Mouse (Mus musculus) kidney, postnatal 0 days (tissue): ENCODE measurements at regions not wholly inside any gene's neighbourhood (a gene's known extent, or its start where the extent isn't known, plus 50 kb on each side); places are given as distances from the start of the nearest gene placed in this dataset.
A peak's percentile ranks its signal among the peaks of the same experiment; 100 is the strongest.

Experiments
- ATAC-seq: fragments of 200-750 bp; cut with Nextera tagmentation; replicated peaks from 2 replicates; pipeline ENCODE4 v1.8.0; 2017; ENCODE audit warnings: low read depth, moderate number of reproducible peaks, moderate TSS enrichment, moderate library complexity; ENCODE audit not compliant: low FRiP score
- DNase-seq: peaks from one replicate; pipeline ENCODE4 v3.0.0-alpha.2; 2016; ENCODE audit warnings: low spot score
- H3K27ac ChIP-seq: fragments of 300-500 bp; sonication (generic); 2 replicates; pipeline ENCODE4 v1.5.1; 2014; ENCODE audit warnings: mild to moderate bottlenecking
- H3K27me3 ChIP-seq: fragments of 300-500 bp; sonication (generic); 2 replicates; pipeline ENCODE4 v1.6.1; 2014; ENCODE audit warnings: low read length, mixed read lengths; ENCODE audit not compliant: insufficient read depth
- H3K36me3 ChIP-seq: fragments of 300-500 bp; sonication (generic); 2 replicates; pipeline ENCODE4 v1.6.1; 2014; ENCODE audit warnings: low read length, mixed read lengths; ENCODE audit not compliant: insufficient read depth
- H3K4me1 ChIP-seq: fragments of 300-500 bp; sonication (generic); replicated peaks from 2 replicates; pipeline ENCODE4 v1.6.1; 2014; ENCODE audit warnings: antibody characterized with exemption, low read length, mixed read lengths; ENCODE audit not compliant: insufficient read depth
- H3K4me2 ChIP-seq: fragments of 300-500 bp; sonication (generic); 2 replicates; pipeline ENCODE4 v1.6.1; 2014; ENCODE audit warnings: mild to moderate bottlenecking, low read length, moderate library complexity, mixed read lengths
- H3K4me3 ChIP-seq: fragments of 300-500 bp; sonication (generic); replicated peaks from 2 replicates; pipeline ENCODE4 v1.5.1; 2014; ENCODE audit warnings: low read depth, low read length
- H3K9ac ChIP-seq: fragments of 300-500 bp; sonication (generic); 2 replicates; pipeline ENCODE4 v1.6.1; 2014; ENCODE audit warnings: low read depth, low read length
- H3K9me3 ChIP-seq: fragments of 300-500 bp; sonication (generic); replicated peaks from 2 replicates; pipeline ENCODE4 v1.6.1; 2016; ENCODE audit warnings: low read length, inconsistent platforms, mixed read lengths
- CTCF ChIP-seq: IDR thresholded peaks from 2 replicates; pipeline ENCODE4 v1.5.1; 2016; ENCODE audit warnings: antibody characterized with exemption, low read depth, mild to moderate bottlenecking, moderate library complexity
- WGBS: fragments of 180-500 bp; shearing (Covaris S2); extraction: QIAGEN DNeasy Blood & Tissue Kit; methylation state at CpG from one replicate; pipeline ENCODE4 v1.1.7; 2014; 5-methylcytosine and 5-hydroxymethylcytosine counted together

GRCm38 (mm10) chr9:60931290-60931689, 136.9 kb downstream of the Uaca start:
- H3K36me3 ChIP-seq, result no peaks in the 10 kb centered on the region
- no peak overlapping the region for H3K9ac ChIP-seq
- H3K4me3 ChIP-seq, result no peak overlapping the region
- no peak overlapping the region for H3K4me2 ChIP-seq
- WGBS, result 100% methylated on average over 1 of the region's 1 CpGs
- no peak overlapping the region for H3K27ac ChIP-seq
- ATAC-seq, result no peak
- no peaks in the 10 kb centered on the region for H3K9me3 ChIP-seq
- DNase-seq, result no peak
- no peaks in the 10 kb centered on the region for H3K27me3 ChIP-seq
- no peak for TF ChIP-seq CTCF
- H3K4me1 ChIP-seq, result no peaks in the 10 kb centered on the region

DNA sequence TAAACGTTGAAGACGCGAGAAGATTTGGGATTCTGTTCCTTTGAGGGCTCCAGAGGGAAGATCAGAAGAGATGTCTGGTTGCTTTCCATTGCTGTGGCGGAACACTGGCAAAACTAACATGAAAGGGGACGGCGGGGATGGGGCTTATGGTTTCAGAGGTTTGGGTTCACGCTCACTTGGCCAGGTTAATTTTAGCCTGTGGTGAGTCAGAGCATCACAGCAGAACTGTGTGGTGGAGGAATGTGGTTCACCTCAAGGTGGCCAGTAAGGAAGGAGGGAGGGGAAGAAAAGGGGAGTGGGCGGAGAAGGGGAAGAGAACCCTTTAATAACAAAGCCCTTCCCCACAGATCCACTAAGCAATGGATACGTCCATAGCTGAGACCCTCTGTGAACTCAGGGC, 142.6 kb downstream of the Uaca start:
- no peaks in the 10 kb centered on the region for H3K36me3 ChIP-seq
- no peaks in the 10 kb centered on the region for H3K9me3 ChIP-seq
- no peaks in the 10 kb centered on the region for H3K4me1 ChIP-seq
- H3K27ac ChIP-seq, result no peak overlapping the region
- no peak overlapping the region for H3K4me2 ChIP-seq
- WGBS, result 76% methylated on average over 9 of the region's 9 CpGs
- H3K4me3 ChIP-seq, result no peak overlapping the region
- no peak for DNase-seq
- no peak for ATAC-seq
- TF ChIP-seq CTCF, result no peak
- no peak overlapping the region for H3K9ac ChIP-seq
- no peaks in the 10 kb centered on the region; the same call in 1 of the 2 replicates for H3K27me3 ChIP-seq

- no peak overlapping the region for H3K9ac ChIP-seq
- H3K4me1 ChIP-seq, result no peaks in the 10 kb centered on the region
- no peaks in the 10 kb centered on the region for H3K36me3 ChIP-seq
- 21% methylated on average over 18 of the region's 18 CpGs for WGBS
- no peak overlapping the region for H3K27ac ChIP-seq
- no peak overlapping the region for H3K4me2 ChIP-seq
- no peak overlapping the region for H3K4me3 ChIP-seq
- peak; percentile 95 for TF ChIP-seq CTCF
- ATAC-seq (peak; percentile 88), DNase-seq (peak; percentile 96)
- H3K9me3 ChIP-seq, result no peaks in the 10 kb centered on the region
- no peaks in the 10 kb centered on the region; the same call in 1 of the 2 replicates for H3K27me3 ChIP-seq
These were observed 145.8 kb downstream of the Uaca start for GRCm38 (mm10) chr9:60939858-60940804.

DNA sequence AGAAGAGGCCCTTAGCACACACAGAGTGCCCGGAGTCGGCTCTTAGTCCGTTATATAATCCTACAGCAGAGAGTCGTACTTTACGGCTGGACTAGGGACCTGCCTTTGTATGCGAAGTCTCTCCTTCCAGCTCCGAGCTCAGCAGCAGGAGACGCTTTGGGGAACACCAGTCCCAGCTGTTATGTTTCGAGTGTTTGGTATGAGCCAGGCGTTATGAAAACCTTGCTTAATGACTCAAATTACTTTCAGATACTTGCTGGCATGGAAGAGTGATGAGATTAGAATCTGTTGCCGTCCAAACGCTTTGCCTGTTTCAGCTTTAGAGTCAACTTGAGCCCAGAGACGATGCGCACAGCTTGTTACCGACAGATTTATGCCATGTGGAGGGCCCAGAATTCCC, 153.0 kb downstream of the Uaca start:
- Histone ChIP-seq H3K27me3 (no peaks in the 10 kb centered on the region), H3K4me3 (no peak overlapping the region), H3K4me1 (no peaks in the 10 kb centered on the region; the same call in none of the 2 replicates), H3K9me3 (no peaks in the 10 kb centered on the region), H3K9ac (no peak overlapping the region), H3K27ac (no peak overlapping the region), H3K4me2 (no peak overlapping the region), H3K36me3 (no peaks in the 10 kb centered on the region)
- no peak for ATAC-seq
- DNase-seq, result no peak
- TF ChIP-seq CTCF, result no peak
- 34% methylated on average over 15 of the region's 15 CpGs for WGBS

GRCm38 (mm10) chr9:60948531-60949070, 154.3 kb downstream of the Uaca start:
- H3K9me3 ChIP-seq, result no peaks in the 10 kb centered on the region
- H3K4me2 ChIP-seq, result no peak overlapping the region
- H3K27ac ChIP-seq, result no peak overlapping the region
- H3K36me3 ChIP-seq, result no peaks in the 10 kb centered on the region
- peak; percentile 75 for DNase-seq
- no peak overlapping the region for H3K4me3 ChIP-seq
- WGBS, result 36% methylated on average over 10 of the region's 10 CpGs
- no peak for ATAC-seq
- no peak overlapping the region for H3K9ac ChIP-seq
- no peaks in the 10 kb centered on the region; the same call in none of the 2 replicates for H3K4me1 ChIP-seq
- no peak for TF ChIP-seq CTCF
- no peaks in the 10 kb centered on the region for H3K27me3 ChIP-seq

DNA sequence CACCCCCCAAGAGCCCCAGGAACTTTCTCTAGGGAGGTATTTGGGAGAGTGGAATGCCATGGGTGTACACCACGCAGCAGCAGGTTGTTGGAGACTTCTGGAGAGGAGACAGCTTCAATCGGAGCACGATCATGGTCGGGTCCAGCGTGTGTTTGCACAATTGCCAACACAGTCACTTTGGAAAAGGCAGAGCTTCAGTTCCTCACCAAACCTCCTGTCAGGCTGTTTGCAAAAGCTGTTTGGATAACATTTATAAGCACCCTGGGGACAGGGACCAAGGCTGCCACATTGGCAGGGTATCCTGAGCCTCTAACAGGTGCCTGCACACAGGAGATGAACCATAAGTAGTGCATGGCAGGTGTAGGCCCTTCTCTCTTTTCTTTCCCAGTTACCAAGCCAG, 155.8 kb downstream of the Uaca start:
- ATAC-seq (no peak), DNase-seq (no peak)
- H3K4me3 ChIP-seq, result no peak overlapping the region
- no peaks in the 10 kb centered on the region for H3K27me3 ChIP-seq
- H3K27ac ChIP-seq, result no peak overlapping the region
- WGBS, result 95% methylated on average over 5 of the region's 5 CpGs
- no peaks in the 10 kb centered on the region; the same call in none of the 2 replicates for H3K4me1 ChIP-seq
- H3K36me3 ChIP-seq, result no peaks in the 10 kb centered on the region
- no peak for TF ChIP-seq CTCF
- no peaks in the 10 kb centered on the region for H3K9me3 ChIP-seq
- no peak overlapping the region for H3K9ac ChIP-seq
- H3K4me2 ChIP-seq, result no peak overlapping the region
